Mouse (Mus musculus): ENCODE results near the gene Eno3.

Gene Eno3

DNA sequence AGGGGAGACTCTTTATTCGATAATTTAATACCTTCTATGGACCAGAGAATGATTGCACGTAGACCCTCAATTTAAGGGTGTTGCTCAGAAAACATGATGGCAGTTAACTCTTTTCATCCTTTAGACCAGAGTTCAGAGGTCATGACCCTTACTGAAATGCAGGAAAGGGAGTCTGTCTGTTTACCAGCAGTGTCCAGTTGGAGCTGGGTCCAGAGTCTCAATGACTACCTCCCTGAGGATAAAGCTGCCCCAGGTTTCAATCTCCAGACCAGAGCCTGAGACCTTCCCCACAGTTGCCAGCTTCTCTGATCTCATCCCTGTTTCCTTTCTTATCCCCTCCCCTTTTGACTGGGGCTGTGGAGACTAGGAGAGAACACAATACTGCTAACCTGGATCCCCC lies 21.6 kb downstream of the Eno3 start:
- in situ Hi-C loops (cut with MseI, MboI) = no loop called here

DNA sequence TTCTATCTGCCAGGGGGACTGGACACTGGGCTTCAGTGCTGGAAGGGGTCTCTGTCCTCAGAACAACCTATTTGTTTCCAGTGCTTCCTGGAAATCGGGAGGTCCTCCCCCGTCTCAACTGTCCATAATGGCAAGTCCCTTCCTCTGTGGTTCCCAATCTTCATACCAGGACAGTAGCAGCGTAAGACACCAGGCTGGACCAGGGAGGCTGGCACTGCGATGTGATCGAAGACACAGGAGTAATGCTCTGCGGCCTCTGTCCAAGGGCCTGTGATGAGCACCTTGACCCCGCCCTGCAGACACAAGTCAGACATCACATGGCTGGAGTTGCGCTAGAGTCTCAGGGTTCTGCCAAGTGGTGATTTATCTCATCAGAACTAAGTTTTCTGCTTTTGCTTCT lies 22.4 kb downstream of the Eno3 start:
- in situ Hi-C loops (cut with MseI, MboI) = no loop called here

DNA sequence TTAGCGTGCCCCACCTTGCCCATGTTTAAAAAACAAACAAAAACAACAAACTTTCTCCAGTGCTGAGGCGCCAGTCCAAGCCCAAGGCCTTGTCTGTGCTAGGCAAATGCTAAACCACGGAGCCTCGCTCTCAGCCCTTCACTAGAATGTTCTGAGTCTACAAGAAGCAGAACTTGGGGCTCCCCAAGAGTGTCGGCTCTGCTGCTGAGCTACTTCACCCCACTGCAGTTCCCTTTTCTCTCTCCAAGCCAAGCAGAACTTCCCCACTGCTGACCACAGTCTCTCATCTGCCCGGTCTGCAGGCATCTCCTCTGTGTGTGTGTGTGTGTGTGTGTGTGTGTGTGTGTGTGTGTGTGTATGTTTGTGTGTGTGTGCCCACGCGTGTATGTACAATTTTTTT lies 22.9 kb downstream of the Eno3 start:
- in situ Hi-C loops (cut with MseI, MboI) = no loop called here

DNA sequence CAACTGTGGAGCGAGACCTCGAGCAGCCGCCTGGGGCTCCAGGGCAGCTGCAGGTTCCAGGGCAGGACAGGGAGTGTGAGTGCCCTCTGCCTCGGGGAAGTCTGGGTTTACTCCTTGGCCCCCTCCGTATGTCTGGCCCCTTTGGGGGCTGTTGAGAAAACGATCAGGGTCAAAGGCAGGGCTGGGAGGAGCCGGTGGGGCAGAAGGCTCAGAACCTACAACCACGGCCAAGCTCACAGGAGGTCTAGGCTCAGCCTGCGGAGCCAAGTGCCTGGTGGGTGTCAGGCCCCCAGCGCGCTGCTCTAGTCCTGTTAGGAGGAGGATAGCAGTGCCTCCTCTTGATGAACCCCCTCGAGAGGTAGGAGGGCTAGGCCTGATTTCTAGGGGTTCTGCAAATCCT lies 24.2 kb downstream of the Eno3 start:
- in situ Hi-C loops (cut with MseI, MboI) = no loop called here

DNA sequence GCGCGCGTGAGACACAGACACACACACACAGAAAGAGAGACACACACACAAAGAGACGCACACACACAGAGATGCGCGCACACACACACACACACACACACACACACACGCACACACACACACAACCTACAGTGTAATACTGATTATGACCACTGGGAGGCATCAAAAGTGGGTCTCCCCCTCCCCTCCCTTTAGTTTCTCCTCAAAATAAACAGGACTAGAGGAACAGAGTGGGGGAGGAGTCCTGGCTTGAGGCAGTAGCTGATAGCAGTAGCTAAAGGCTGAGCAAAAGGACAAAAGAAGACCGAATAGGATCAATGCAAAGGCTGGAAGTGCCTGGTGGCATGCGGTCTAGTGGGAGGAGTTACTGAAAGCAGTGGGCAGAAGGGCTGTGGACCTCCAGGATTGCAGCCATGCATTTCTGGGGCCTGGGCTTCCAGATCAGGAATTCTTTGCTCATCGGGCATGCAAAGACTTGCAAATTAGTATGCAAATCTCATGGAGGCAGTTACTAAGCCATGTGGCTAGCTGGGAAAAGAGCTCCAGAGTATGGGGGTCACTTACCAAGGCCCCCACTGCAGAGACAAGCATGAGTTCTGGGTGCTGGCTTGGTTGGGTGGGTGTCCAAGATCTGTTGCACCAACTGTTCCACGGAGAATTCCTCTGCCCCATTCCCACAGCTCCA lies 25.0 kb downstream of the Eno3 start:
- in situ Hi-C loops (cut with MseI, MboI) = no loop called here

DNA sequence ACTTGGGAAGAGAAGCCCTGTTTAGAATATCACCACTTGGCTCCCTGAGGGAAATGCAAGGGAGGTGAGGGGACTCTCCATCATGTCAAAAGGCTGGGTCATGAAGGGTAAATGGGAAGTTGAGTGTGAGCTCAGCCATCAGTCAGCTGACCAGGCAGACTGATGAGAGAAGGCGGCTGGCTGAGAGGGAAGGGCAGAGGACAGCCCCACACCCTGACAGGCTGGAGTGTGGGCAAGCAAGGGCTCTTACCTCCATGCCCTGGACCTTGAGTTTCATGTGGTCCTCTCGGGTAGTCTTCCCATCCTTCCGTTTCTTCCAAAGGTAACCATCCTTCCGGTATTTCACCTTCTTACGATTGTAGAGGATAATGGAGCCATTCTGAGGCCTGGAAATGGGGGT lies 26.6 kb downstream of the Eno3 start:
- in situ Hi-C loops (cut with MseI, MboI) = no loop called here

DNA sequence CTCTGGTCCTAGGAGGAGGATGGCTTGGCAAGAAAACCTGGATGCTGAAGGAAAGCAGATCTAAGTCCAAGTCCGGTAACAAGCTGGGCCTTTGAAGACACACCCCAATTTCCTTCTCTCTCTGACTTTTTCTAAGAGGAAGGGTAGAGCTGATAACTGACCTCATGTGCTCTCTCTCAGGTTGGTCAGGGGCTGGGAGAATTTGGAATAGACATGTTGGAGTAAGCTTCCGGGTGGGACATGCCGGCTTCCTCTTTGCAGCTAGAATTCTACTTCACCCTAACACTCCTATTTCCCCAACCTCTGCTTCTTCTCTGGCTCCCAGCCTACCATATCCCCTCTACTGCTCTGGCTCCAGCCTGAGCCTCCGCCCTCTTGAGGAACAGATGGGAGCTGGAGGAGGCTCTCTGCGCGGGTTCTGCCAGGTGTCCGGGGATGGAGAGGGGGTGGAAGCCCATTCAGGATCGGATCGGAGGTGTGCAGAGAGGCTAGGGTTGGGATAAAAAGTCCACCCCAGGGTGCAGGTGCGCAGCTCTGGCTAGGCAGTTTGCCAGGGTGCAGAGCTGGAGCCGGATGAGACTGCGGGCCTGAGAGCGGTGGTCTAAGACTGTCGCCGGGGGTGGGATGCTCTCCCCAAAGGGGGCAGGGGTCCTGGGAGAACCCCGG lies 30.0 kb downstream of the Eno3 start:
- in situ Hi-C loops (cut with MseI, MboI) = no loop called here

DNA sequence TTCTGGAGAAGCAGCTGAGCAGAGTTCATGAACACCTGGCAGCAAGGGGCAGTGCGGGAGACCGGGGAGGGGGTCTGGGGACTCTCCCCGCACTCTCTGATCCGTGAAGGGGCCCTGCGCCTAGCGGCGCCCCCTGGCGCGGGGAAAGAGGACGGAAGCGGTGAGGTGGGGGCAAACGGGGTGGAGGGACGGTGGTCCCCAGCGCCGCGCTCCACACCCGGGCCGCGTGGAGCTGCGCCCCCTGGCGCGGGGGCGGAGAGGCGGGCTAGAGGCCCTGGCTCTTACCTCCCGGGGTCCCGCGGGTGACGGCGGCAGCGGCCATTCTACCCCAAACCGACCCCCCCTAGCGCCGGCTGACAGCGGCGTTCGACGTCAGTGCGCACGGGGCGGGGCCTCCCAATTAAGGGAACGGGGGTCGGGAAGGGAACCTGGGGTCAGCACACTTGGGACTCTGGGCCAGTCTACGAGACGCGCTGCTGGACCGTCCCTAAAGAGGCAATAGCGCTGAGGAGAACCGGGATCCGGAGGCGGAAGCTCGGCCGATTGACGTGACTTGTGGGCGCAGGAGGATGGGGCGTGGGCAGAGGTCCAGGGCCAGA lies 30.7 kb downstream of the Eno3 start, which contains the start of gene Camta2:
Gene Camta2, minus strand, starts transcription at position 505 of the 599 bp plus-strand sequence.
- in situ Hi-C loops (cut with MseI, MboI) = no loop called here

DNA sequence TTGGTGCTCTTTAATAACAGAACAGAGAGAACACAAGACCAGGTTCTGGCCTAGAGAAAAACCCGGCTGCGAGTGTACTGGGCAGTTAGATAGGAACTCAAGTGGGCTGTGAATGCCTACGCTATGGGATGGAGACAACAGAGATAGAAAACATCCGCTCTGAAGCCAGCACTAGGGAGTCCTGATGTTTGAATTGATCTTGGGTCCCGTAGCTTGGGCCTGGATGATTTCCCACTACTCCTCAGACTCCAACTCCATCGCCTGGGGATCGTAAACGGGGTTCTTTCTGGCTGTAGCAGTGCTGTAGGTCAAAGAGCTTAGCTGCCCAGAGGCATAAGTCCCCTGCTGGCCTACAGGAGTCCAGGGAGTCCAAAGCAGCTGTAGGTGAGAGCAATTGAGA lies 31.4 kb downstream of the Eno3 start:
- in situ Hi-C loops (cut with MseI, MboI) = no loop called here

DNA sequence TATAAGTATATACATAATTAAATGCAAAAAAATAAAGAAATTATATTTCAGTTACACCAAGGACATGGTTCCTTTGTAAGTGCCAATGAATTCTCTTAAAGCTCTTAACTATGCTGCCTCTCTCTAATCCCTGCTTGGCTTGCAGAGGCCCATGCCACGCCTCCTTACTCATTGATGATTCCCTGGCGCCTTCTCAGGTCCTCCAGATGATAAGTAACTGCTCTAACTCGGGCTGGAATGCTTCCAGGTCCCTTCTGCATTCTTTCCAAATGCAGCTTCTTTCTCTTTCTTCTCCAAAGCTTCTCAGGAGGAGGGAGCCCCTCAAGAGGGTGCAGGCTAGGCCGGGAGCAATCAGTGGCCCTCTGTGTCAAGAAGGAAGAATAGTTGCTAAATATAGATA lies 32.6 kb downstream of the Eno3 start:
- in situ Hi-C loops (cut with MseI, MboI) = no loop called here

DNA sequence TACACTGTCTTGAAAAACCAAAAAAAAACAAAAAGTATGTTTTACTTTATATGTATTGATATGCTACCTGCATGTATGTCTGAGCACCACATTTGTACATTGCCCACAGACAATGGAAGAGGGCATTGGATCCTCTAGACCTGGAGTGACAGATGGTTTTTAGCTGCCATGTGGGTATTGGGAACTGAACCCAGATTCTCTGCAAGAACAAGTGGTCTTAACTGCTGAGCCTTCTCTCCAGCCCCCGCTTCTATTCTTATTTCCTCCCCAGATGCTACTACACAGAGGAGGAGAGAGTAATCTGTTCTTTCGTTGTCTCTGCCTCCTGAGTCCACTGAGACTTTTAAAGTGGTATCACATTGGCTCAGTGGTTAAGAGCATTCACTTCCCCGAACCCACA lies 36.5 kb downstream of the Eno3 start:
- in situ Hi-C loops (cut with MseI, MboI) = no loop called here

DNA sequence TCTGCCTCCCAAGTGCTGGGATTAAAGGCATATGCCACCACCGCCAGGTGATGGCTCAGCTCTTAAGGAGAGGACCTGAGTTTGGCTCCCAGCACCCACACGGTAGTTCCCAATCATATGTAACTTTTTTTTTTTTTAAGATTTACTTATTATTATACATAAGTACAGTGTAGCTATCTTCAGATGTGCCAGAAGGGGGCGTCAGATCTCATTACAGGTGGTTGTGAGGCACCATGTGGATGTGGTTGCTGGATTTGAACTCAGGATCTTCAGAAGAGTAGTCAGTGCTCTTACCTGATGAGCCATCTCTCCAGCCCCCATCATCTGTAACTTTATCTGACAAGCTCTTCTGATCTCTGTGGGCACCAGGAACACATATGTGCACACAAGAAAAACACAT lies 40.4 kb downstream of the Eno3 start:
- in situ Hi-C loops (cut with MseI, MboI) = no loop called here

DNA sequence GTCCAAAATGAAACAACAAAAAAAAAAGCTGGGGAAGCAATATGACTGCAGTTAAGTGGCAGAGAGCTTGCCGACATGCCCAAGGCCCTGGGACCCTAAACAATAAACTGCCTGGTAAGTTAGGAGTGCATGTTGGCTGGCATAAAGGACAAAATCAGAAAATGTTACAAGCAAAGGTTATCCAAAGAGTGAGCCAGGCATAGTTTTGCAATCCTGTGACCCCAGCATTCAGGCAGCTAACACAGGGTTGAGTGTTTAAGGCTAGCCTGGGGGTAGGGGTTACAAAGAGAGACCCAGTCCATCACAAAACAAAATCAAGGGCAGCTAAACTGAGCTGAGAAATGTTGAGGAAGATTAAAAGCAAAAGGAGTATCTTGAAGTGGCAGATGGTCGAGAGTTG lies 42.0 kb downstream of the Eno3 start:
- in situ Hi-C loops (cut with MseI, MboI) = no loop called here

DNA sequence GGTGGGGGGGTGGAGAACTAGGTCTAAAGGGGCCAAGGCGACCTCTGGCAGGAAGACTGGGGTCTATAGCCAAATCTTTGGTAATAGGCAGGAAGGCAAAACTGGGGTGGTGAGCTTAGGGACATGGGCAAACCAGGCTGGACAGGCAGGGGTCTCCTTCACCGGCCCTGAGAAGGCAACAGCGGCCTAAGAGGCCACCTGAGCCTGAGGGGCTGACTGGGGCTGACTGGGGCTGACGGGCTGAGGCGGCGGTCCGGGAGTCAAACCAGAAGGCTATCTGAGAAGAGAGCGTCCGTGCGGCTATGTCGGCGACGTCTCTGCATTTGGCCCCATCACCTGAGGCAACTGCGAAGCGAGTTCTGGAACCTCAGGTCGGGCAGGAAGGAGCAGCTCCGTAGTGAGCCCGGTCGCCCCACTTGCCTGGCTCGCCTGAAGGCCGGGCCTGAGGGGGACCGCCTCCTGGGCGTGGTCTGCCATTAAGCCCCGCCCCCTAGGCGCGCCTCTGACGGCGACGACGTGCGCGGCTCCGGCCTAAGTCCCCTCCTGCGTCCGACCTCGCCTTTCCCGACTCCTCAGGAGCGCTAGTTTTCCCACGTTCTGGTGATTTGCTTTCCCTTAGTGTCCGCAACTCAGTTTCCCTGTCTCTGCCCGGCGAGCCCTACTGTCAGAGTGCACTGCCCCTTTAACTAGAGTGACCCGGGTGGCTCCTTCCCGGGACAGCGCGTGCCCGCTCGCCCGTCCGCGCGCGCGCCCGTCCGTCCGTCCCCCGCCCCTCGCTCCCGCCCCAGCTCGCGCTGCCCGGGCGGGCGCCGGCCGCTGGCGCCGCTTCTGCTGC lies 42.9 kb downstream of the Eno3 start, which contains the start of the genes Inca1 and Kif1c:
Gene Inca1, minus strand, starts transcription at position 434 of the 835 bp plus-strand sequence.
Gene Kif1c, plus strand, starts transcription at position 827 of the 835 bp plus-strand sequence.
- in situ Hi-C loops (cut with MseI, MboI) = no loop called here

DNA sequence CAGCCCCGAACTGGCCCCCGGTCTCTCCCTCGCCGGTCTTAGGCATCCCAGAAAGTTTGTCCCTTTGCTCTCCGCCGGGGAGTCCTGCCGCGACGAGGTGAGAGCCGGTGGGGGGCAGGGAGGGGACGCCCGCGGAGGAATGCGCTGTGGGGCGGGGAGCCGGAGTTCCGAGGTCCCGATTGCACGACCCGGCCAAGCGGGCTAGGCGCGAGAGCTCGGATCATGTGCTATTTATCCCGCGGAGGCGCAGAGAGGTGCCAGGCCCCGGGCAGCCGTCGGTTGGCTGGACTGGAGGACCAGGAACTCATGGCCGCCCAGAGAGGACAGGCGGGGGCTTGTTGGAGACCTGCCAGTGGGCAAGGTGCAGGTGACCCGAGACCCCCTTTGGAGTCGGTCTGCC lies 43.6 kb downstream of the Eno3 start:
- in situ Hi-C loops (cut with MseI, MboI) = no loop called here

DNA sequence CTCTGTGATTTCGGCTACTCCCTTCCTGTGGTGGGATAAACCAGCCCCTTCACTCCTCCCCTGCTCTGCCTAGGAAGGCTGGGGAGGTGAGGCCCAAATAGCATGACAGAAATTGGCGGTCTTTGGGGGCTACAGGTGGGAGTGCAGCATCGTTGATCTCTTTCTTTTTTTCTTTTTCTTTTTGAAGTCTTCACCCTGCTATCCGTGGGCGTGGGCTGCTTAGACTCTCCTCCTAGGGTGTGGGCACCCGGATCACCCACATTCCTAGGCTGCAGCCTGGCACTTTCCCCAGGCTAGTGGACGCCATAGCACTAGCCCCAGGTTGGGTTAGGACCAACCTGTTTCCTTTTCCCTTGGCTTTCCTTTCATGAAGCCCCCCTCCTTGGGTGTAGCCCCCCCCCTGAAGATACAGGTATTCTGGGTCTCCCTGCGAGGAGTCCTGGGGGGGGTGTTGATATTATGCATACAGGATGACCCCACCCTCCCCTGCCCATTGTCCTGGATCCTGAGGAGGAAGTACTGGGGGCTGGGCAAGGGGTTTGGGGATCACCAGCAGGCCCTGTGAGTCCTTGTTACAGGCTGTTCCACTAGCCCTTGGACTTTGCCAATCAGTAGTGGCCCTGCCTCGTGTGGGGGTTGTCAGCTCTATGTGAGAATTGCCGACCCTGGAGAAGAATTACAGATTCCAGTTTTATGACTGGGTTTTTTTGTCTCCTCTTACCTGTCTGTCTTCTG lies 44.4 kb downstream of the Eno3 start:
- in situ Hi-C loops (cut with MseI, MboI) = no loop called here

DNA sequence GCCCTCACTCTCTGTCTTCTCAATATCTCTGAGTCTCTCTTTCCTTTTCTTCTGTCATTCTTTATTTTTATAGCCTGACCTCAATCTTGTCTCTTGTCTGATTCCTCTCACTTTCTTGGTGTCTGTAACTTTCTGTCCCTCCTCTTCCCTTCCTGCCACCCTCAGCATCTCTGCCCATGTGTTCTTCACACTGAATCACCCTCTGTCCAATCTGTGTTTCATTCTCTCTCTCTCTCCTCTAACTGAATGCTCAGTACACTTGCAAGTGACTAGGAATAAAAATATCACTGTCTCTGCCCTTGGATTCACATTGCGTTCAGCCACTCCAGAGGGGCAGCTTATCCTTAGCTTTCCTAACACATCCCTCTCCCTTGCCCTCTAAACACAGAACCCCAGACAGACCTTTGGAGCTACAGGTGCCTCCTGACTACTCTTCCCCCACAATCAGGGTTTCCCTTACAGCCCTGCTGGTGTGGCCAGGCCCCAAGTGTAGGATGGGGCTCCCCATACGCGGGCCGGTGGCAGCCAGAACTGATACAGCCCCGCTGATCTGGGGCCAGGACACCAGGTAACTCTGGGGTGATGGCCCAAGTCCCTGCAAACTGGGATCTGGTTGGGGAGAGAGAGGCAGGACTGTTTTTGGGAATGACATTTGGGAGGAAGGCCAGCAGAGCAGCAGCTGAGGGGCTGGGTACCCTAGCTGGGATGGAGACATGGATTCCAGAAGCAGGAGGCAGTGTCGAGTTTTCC lies 45.2 kb downstream of the Eno3 start:
- in situ Hi-C loops (cut with MseI, MboI) = no loop called here

DNA sequence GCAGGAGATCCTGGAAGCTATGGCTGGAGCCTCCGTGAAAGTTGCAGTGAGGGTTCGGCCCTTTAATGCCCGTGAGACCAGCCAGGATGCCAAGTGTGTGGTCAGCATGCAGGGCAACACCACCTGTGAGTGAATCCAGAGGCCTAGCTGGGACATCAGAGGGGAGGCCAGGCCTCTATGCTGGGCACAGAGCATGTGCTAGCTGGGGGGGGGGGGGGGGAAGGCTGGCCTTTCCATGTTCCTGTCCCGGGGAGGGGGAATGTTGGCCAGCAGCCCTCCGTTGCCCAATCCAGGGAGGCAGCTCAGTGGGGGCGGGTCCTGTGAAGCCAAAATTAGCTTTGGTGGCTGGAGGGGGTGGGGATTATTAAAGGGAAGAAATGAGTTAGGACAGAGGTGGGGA lies 45.8 kb downstream of the Eno3 start:
- in situ Hi-C loops (cut with MseI, MboI) = no loop called here

DNA sequence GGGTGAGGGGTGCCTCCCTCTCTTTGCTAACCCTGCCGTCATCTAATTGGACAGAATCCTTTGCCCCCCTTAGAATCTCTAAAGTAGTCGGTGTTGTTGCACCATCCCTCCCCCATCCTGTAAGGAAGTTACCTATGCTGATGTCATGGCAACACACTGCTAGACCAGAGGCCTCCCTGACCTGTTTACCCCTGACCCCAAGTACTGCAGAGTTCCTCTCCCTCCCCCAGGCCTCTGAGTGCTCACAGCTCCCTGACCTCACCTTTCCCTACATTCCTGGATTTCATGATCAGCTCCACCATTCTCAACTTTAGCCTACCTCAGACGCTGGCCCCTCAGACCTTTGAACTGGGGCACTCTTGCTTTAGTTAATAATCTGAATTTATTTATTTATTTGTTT lies 49.1 kb downstream of the Eno3 start:
- in situ Hi-C loops (cut with MseI, MboI) = no loop called here

DNA sequence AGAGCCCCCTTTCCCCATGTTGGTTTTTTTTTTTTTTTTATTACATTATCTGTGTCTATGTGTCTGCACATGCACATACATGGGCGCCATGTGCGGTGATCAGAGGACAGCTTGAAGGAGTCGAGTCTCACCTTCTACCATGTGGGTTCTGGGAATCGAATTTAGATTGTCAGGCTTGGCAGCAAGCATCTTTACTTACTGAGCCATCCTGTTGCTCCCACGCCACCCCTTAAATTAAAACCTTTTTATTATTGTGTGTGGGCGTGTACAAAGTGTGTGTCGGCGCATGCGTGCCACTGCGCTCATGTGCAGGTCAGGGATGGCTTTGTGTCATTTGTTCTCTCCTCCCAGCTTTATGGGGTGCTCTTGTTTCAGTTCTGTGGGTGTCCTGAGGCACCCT lies 54.0 kb downstream of the Eno3 start:
- in situ Hi-C loops (cut with MseI, MboI) = no loop called here
